25 mouse cellular contexts compared by ENCODE assay signal in the genomic region with DNA sequence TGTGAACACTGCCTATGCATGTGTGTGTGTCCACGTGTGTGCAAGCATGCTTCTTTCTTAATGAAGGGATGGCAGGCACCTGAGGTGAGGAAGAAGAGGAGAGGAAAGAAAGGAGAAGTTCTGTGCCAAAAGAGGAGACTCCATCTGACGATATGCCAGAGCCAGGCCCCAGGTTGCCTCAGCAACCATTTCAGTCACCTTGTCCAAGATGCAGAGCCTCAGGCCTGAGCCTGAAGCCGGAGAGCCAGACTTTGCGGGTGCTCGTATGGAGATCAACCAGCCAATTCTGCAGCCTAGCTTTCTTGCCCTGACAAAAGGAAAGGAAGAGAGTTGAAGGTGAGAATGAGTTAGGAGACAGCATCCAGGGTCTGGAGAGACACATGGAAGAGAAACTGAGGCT.
"Had no signal": no experiment of that assay in that cellular context is flagged by ENCODE, and none has a peak within 500 bp of the region (broad histone marks: within the 10 kb centered on the region; RNA-seq: fewer than 3 reads in every experiment).

No protein-coding gene starts in this region.

- H3K9me3 ChIP-seq: heart, embryonic 10.5 days; heart, embryonic 13.5 days; heart, embryonic 15.5 days; hindbrain, embryonic 13.5 days; kidney, embryonic 15.5 days; limb, embryonic 13.5 days; limb, embryonic 15.5 days; liver, embryonic 12.5 days had no signal

- H3K4me3 ChIP-seq: heart, embryonic 10.5 days; heart, embryonic 13.5 days; heart, embryonic 15.5 days; hindbrain, embryonic 13.5 days; kidney, embryonic 15.5 days; limb, embryonic 13.5 days; limb, embryonic 15.5 days; liver, embryonic 12.5 days had no signal

- H3K27ac ChIP-seq: heart, embryonic 10.5 days; heart, embryonic 13.5 days; heart, embryonic 15.5 days; hindbrain, embryonic 13.5 days; kidney, embryonic 15.5 days; kidney, postnatal 0 days; limb, embryonic 13.5 days; limb, embryonic 15.5 days; liver, embryonic 12.5 days; liver, embryonic 14.5 days had no signal

- H3K27me3 ChIP-seq: heart, embryonic 13.5 days; heart, embryonic 15.5 days; hindbrain, embryonic 13.5 days; kidney, embryonic 15.5 days; limb, embryonic 13.5 days; limb, embryonic 15.5 days; liver, embryonic 12.5 days had no signal

- H3K9ac ChIP-seq: heart, embryonic 13.5 days; heart, embryonic 15.5 days; hindbrain, embryonic 13.5 days; kidney, embryonic 15.5 days; limb, embryonic 13.5 days; limb, embryonic 15.5 days; liver, embryonic 12.5 days; liver, embryonic 14.5 days had no signal

- DNase-seq: gastrocnemius, postnatal 14 days; gastrocnemius, postnatal 36 days; heart, adult 18-20 months; heart, postnatal 14 days; heart, postnatal 36 days; kidney, adult 11 months; kidney, adult 2 months; kidney, adult 9 months; kidney, postnatal 14 days; kidney, postnatal 36 days; layer of hippocampus, adult 9-11 months; layer of hippocampus, postnatal 36 days; lung, adult 18-20 months had no signal

- H3K36me3 ChIP-seq: heart, embryonic 10.5 days; heart, embryonic 13.5 days; heart, embryonic 15.5 days; hindbrain, embryonic 13.5 days; kidney, embryonic 15.5 days; limb, embryonic 13.5 days; limb, embryonic 15.5 days; liver, embryonic 12.5 days had no signal

- H3K4me1 ChIP-seq: heart, embryonic 10.5 days; liver, embryonic 12.5 days had no signal

- H3K4me2 ChIP-seq: heart, embryonic 13.5 days; heart, embryonic 15.5 days; hindbrain, embryonic 13.5 days; kidney, embryonic 15.5 days; limb, embryonic 13.5 days; limb, embryonic 15.5 days; liver, embryonic 12.5 days had no signal

- ATAC-seq: hindbrain, embryonic 16.5 days; intestine, embryonic 16.5 days; liver, embryonic 12.5 days had no signal
